Mouse (Mus musculus): ENCODE data around the gene Mapk8ip1. TPM values are rescaled to one million over a fixed set of nuclear protein-coding genes. Genes with fewer than 3 reads are reported as not detected.

Mapk8ip1 gene
- polyA plus RNA-seq, 1 experiment from 2014 or later = 15.1 TPM

GRCm38 (mm10) chr2:92387646-92388045 lies 13.4 kb downstream of the Mapk8ip1 start:
- no peak overlapping the region for H3K27ac ChIP-seq
- no peak for ATAC-seq (ENCODE audit: borderline replicate concordance, extremely low read depth, low FRiP score, low TSS enrichment)
- H3K4me3 ChIP-seq = no peak overlapping the region; the same call in 1 of the 2 replicates
- no peak overlapping the region for H3K4me2 ChIP-seq
- H3K9me3 ChIP-seq = no peaks in the 10 kb centered on the region
- H3K9ac ChIP-seq = no peak overlapping the region
- peaks cover 4% of the 10 kb centered on the region; the same call in 1 of the 2 replicates for H3K27me3 ChIP-seq
- 69% methylated on average over 4 of the region's 4 CpGs for WGBS
- peaks cover 14% of the 10 kb centered on the region for H3K36me3 ChIP-seq
- H3K4me1 ChIP-seq = peaks cover 38% of the 10 kb centered on the region

GRCm38 (mm10) chr2:92386821-92387570 lies 14.1 kb downstream of the Mapk8ip1 start:
- Histone ChIP-seq H3K27ac (no peak overlapping the region), H3K4me1 (peaks cover 31% of the 10 kb centered on the region), H3K9me3 (no peaks in the 10 kb centered on the region), H3K4me3 (no peak overlapping the region), H3K27me3 (no peaks in the 10 kb centered on the region), H3K36me3 (peaks cover 19% of the 10 kb centered on the region), H3K9ac (no peak overlapping the region), H3K4me2 (no peak overlapping the region)
- no peak for ATAC-seq (ENCODE audit: borderline replicate concordance, extremely low read depth, low FRiP score, low TSS enrichment)
- WGBS = 88% methylated on average over 30 of the region's 30 CpGs

- WGBS = 72% methylated on average over 22 of the region's 22 CpGs
- Histone ChIP-seq H3K4me1 (peaks cover 25% of the 10 kb centered on the region), H3K27ac (no peak overlapping the region), H3K9me3 (no peaks in the 10 kb centered on the region), H3K4me3 (no peak overlapping the region), H3K9ac (no peak overlapping the region), H3K27me3 (no peaks in the 10 kb centered on the region), H3K4me2 (no peak overlapping the region), H3K36me3 (peaks cover 23% of the 10 kb centered on the region)
- ATAC-seq (ENCODE audit: borderline replicate concordance, extremely low read depth, low FRiP score, low TSS enrichment) = no peak
These were observed 15.7 kb downstream of the Mapk8ip1 start for GRCm38 (mm10) chr2:92385113-92386051.

GRCm38 (mm10) chr2:92384101-92384500 lies 17.0 kb downstream of the Mapk8ip1 start:
- no peak overlapping the region for H3K27ac ChIP-seq
- H3K9me3 ChIP-seq = no peaks in the 10 kb centered on the region
- H3K9ac ChIP-seq = no peak overlapping the region
- ATAC-seq (ENCODE audit: borderline replicate concordance, extremely low read depth, low FRiP score, low TSS enrichment) = no peak
- WGBS = 57% methylated on average over 4 of the region's 4 CpGs
- no peak overlapping the region for H3K4me2 ChIP-seq
- no peaks in the 10 kb centered on the region for H3K27me3 ChIP-seq
- H3K4me3 ChIP-seq = no peak overlapping the region
- H3K36me3 ChIP-seq = peaks cover 36% of the 10 kb centered on the region
- peaks cover 14% of the 10 kb centered on the region for H3K4me1 ChIP-seq

GRCm38 (mm10) chr2:92382759-92383158 lies 18.3 kb downstream of the Mapk8ip1 start:
- Histone ChIP-seq H3K9ac (no peak overlapping the region), H3K4me1 (peaks cover under 1% of the 10 kb centered on the region; the same call in 1 of the 2 replicates), H3K27ac (no peak overlapping the region), H3K36me3 (peaks cover 50% of the 10 kb centered on the region), H3K27me3 (no peaks in the 10 kb centered on the region), H3K4me2 (no peak overlapping the region), H3K4me3 (no peak overlapping the region), H3K9me3 (no peaks in the 10 kb centered on the region)
- WGBS = 88% methylated on average over 4 of the region's 4 CpGs
- no peak for ATAC-seq (ENCODE audit: borderline replicate concordance, extremely low read depth, low FRiP score, low TSS enrichment)

- Histone ChIP-seq H3K4me3 (no peak within 1 kb of the TSS), H3K36me3 (peaks cover 52% of the 10 kb centered on the region)
These were observed 19.0 kb downstream of the Mapk8ip1 start, which contains the start of gene 1700029I15Rik for GRCm38 (mm10) chr2:92381901-92382588. 1700029I15Rik (plus strand) TSS chr2:92382538.

GRCm38 (mm10) chr2:92381161-92381560 lies 19.9 kb downstream of the Mapk8ip1 start:
- H3K9ac ChIP-seq = no peak overlapping the region
- 68% methylated on average over 5 of the region's 5 CpGs for WGBS
- H3K36me3 ChIP-seq = peaks cover 48% of the 10 kb centered on the region
- H3K4me3 ChIP-seq = no peak overlapping the region
- no peak overlapping the region for H3K27ac ChIP-seq
- H3K4me2 ChIP-seq = no peak overlapping the region
- no peaks in the 10 kb centered on the region for H3K27me3 ChIP-seq
- peaks cover 4% of the 10 kb centered on the region for H3K4me1 ChIP-seq
- no peaks in the 10 kb centered on the region for H3K9me3 ChIP-seq
- no peak for ATAC-seq (ENCODE audit: borderline replicate concordance, extremely low read depth, low FRiP score, low TSS enrichment)

More at GRCm38 (mm10) chr2:92381901-92382588, 19.0 kb downstream of the Mapk8ip1 start, which contains the start of gene 1700029I15Rik:
- Histone ChIP-seq H3K27me3 (no peaks in the 10 kb centered on the region), H3K27ac (no peak within 1 kb of the TSS), H3K9me3 (no peaks in the 10 kb centered on the region), H3K9ac (no peak within 1 kb of the TSS), H3K4me2 (no peak within 1 kb of the TSS), H3K4me1 (no peaks in the 10 kb centered on the region)
- WGBS = 77% methylated on average over 5 of the region's 5 CpGs
- ATAC-seq (ENCODE audit: borderline replicate concordance, extremely low read depth, low FRiP score, low TSS enrichment) = no peak

- Histone ChIP-seq H3K4me2 (no peak overlapping the region), H3K27me3 (no peaks in the 10 kb centered on the region), H3K4me1 (peaks cover 10% of the 10 kb centered on the region), H3K27ac (no peak overlapping the region), H3K36me3 (peaks cover 46% of the 10 kb centered on the region), H3K9ac (no peak overlapping the region), H3K9me3 (no peaks in the 10 kb centered on the region), H3K4me3 (no peak overlapping the region)
- WGBS = 75% methylated on average over 6 of the region's 6 CpGs
- no peak for ATAC-seq (ENCODE audit: borderline replicate concordance, extremely low read depth, low FRiP score, low TSS enrichment)
These were observed 20.5 kb downstream of the Mapk8ip1 start for GRCm38 (mm10) chr2:92380495-92381050.

GRCm38 (mm10) chr2:92379783-92380494 lies 21.1 kb downstream of the Mapk8ip1 start:
- Histone ChIP-seq H3K27me3 (no peaks in the 10 kb centered on the region), H3K4me3 (no peak overlapping the region), H3K27ac (no peak overlapping the region), H3K4me1 (peaks cover 10% of the 10 kb centered on the region), H3K9ac (no peak overlapping the region), H3K4me2 (no peak overlapping the region), H3K36me3 (peaks cover 46% of the 10 kb centered on the region), H3K9me3 (no peaks in the 10 kb centered on the region)
- WGBS = 72% methylated on average over 17 of the region's 17 CpGs
- ATAC-seq (ENCODE audit: borderline replicate concordance, extremely low read depth, low FRiP score, low TSS enrichment) = no peak

- H3K36me3 ChIP-seq = peaks cover 36% of the 10 kb centered on the region
- H3K4me1 ChIP-seq = peaks cover 31% of the 10 kb centered on the region
- no peak overlapping the region for H3K27ac ChIP-seq
- no peaks in the 10 kb centered on the region for H3K9me3 ChIP-seq
- 0 out of 2 replicates have a peak, but pooled peaks cover under 1% of the 10 kb centered on the region for H3K27me3 ChIP-seq
- H3K4me2 ChIP-seq = no peak overlapping the region
- no peak overlapping the region for H3K9ac ChIP-seq
- WGBS = 94% methylated on average over 7 of the region's 7 CpGs
- no peak for ATAC-seq (ENCODE audit: borderline replicate concordance, extremely low read depth, low FRiP score, low TSS enrichment)
- no peak overlapping the region for H3K4me3 ChIP-seq
These were observed 23.7 kb downstream of the Mapk8ip1 start for GRCm38 (mm10) chr2:92377320-92377719.
